Mouse (Mus musculus): ENCODE measurements at regions not wholly inside any gene's neighbourhood (a gene's known extent, or its start where the extent isn't known, plus 50 kb on each side); places are given as distances from the start of the nearest gene placed in this dataset.
A peak's percentile ranks its signal among the peaks of the same experiment; 100 is the strongest.

DNA sequence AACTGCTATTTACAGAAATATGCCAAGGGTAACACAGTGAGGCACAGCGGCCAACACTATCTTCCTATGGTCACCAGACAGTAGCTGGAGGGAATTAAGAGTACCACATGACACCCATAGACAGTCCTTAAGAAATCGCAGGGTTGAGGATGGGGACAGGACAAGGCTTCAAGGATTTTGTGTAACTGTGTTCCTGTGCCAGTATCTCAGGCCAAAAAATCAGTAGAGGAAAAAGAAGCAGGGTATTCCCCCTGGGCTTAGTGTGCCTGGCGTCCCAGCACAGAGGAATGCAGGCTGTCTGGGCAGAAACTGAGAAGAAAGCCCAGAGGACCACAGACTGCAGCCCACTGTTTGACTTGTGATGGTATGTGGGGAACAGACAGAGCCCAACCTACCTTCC is 147.3 kb downstream of the Ptger3 start:
- Histone ChIP-seq H3K27me3 (ENCODE audit: insufficient read depth, low read length) (no peaks in the 10 kb centered on the region; the same call in 1 of the 2 replicates), H3K27ac (ENCODE audit: low read length) (no peak overlapping the region), H3K4me1 (ENCODE audit: insufficient read depth, low read length) (no peaks in the 10 kb centered on the region), H3K4me2 (replicated peaks; ENCODE audit: low read depth, low read length) (no peak overlapping the region), H3K4me3 (ENCODE audit: low read length) (no peak overlapping the region), H3K9ac (replicated peaks; ENCODE audit: low read length) (no peak overlapping the region), H3K36me3 (ENCODE audit: insufficient read depth, low read length) (no peaks in the 10 kb centered on the region), H3K9me3 (ENCODE audit: low read length) (no peaks in the 10 kb centered on the region)
- WGBS = 80% methylated on average over 3 of the region's 3 CpGs
- no peak for ATAC-seq (ENCODE audit: low FRiP score, low TSS enrichment)

DNA sequence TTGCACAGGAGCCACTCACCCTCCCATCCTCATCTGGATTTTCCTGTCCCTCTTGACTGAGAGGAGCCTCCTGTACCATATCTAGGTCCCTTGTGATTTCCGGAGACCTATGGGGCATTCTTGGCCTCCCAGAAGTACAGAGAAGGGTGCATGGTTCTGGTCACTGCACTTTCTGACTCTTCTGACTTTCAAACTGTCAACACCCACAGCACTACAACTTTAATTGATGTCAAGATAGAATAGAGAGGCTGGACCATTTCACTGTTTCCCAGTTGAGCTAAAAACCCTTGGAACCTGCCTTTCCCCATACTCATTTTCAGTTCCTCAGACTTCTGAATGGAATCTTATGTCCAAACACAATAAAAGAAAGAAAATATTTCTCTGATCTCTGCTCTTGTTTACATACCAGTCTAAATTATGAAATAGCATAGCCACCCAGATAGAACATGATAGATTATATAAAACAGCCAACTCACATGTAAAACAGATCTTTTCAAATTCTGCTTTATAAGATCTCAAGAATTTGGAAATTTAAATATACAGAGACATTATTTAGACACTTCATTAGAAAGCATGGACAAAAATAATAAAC is 144.2 kb downstream of the Ptger3 start:
- no peaks in the 10 kb centered on the region for H3K27me3 ChIP-seq (ENCODE audit: insufficient read depth, low read length)
- no peak overlapping the region for H3K27ac ChIP-seq (ENCODE audit: low read length)
- H3K9ac ChIP-seq (replicated peaks; ENCODE audit: low read length) = no peak overlapping the region
- H3K4me3 ChIP-seq (ENCODE audit: low read length) = no peak overlapping the region
- no peak overlapping the region for H3K4me2 ChIP-seq (replicated peaks; ENCODE audit: low read depth, low read length)
- H3K9me3 ChIP-seq (ENCODE audit: low read length) = no peaks in the 10 kb centered on the region
- H3K36me3 ChIP-seq (ENCODE audit: insufficient read depth, low read length) = no peaks in the 10 kb centered on the region
- no peaks in the 10 kb centered on the region for H3K4me1 ChIP-seq (ENCODE audit: insufficient read depth, low read length)
- ATAC-seq (ENCODE audit: low FRiP score, low TSS enrichment) = no peak
- WGBS = 91% methylated on average over 1 of the region's 1 CpGs

DNA sequence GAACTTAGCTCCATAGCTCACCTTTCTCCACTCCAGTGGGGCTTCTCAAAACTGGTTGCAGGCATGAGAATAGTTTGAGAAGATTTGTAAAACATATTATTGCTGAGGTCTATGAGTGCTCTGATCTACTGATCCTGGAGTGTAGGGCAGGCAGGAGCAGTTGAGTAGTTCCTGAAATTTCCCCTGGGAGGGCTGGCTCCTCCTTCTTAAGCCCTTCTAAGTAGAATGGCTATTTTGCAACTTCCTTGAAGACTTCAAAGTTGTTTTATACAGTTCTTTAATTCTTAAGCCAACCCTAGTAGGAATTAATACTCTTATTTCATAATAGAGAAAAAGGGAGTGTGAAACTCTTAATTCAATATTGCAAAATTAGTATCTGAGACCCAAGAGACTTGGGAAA is 133.3 kb downstream of the Ptger3 start:
- H3K4me3 ChIP-seq (ENCODE audit: low read length) = no peak overlapping the region
- no peaks in the 10 kb centered on the region for H3K36me3 ChIP-seq (ENCODE audit: insufficient read depth, low read length)
- no peaks in the 10 kb centered on the region for H3K9me3 ChIP-seq (ENCODE audit: low read length)
- no peak overlapping the region for H3K27ac ChIP-seq (ENCODE audit: low read length)
- no peaks in the 10 kb centered on the region for H3K4me1 ChIP-seq (ENCODE audit: insufficient read depth, low read length)
- no peak for ATAC-seq (ENCODE audit: low FRiP score, low TSS enrichment)
- H3K9ac ChIP-seq (replicated peaks; ENCODE audit: low read length) = no peak overlapping the region
- no peak overlapping the region for H3K4me2 ChIP-seq (replicated peaks; ENCODE audit: low read depth, low read length)
- H3K27me3 ChIP-seq (ENCODE audit: insufficient read depth, low read length) = no peaks in the 10 kb centered on the region

DNA sequence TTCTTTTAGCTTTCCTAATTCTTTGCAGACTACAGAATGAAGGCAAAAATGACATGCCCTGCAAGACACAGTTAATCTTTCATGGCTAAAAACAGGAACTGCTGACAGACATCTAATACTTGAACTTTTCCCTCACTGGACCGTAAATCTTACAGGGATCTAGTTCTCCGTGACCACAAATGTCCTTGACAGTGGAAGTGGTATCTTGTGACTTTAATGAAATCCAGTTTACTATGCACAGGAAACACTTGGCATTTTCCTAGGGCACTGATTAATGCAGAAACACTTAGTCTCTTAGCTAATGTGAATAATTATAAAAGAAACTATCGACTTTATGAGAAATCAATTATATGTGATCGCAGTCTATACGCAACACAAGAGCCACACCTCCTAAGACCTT is 131.8 kb downstream of the Ptger3 start:
- 67% methylated on average over 5 of the region's 5 CpGs for WGBS
- Histone ChIP-seq H3K36me3 (ENCODE audit: insufficient read depth, low read length) (no peaks in the 10 kb centered on the region), H3K27me3 (ENCODE audit: insufficient read depth, low read length) (no peaks in the 10 kb centered on the region), H3K27ac (ENCODE audit: low read length) (no peak overlapping the region), H3K4me2 (replicated peaks; ENCODE audit: low read depth, low read length) (no peak overlapping the region), H3K4me1 (ENCODE audit: insufficient read depth, low read length) (no peaks in the 10 kb centered on the region), H3K4me3 (ENCODE audit: low read length) (no peak overlapping the region), H3K9ac (replicated peaks; ENCODE audit: low read length) (no peak overlapping the region), H3K9me3 (ENCODE audit: low read length) (no peaks in the 10 kb centered on the region)
- ATAC-seq (ENCODE audit: low FRiP score, low TSS enrichment) = no peak

DNA sequence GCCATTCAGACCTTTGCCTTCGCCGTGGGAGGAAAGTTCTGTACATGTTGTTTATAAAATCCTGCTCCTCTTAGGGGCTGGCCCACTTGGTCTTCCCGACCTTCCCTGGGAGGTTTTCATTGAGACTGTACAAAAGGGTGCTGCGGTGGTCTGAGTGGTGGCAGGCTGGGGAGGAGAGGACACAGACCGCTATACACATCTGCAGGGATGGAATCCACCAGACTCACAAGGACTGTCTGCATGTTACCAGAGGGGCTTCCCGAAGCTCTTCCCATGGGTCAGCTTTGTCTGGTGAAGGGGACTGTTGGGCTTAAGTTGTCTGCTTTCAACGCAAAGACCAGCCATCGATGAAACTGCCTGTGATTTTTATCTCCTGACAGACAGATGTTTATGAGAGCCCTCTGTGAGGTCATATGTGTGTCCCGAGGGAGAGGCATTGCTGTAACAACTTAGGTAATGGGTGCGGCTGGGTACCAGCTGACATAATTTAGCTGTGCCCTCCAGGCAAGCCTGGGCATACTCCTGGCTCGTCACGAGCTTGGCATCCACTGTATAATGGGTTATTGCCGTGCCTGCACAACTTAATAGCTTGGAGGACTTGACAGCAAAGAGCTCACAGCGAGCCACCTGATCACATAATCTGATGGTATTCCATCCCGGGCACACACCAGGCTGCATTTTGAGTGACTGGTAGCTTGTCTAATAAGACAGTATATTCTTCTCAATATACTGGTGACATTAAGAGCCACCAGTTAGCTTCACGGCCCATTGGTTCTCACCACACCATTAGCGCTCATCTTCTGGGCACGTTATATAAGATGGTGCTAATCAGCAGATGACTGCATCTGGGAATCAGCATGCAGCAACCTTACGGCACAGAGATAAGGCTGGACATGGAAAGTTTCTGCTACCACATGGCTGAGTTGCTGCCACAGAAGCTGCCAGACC is 128.7 kb downstream of the Ptger3 start:
- 59% methylated on average over 19 of the region's 19 CpGs for WGBS
- H3K27ac ChIP-seq (ENCODE audit: low read length) = no peak overlapping the region
- ATAC-seq (ENCODE audit: low FRiP score, low TSS enrichment) = 0 out of 2 replicates have a peak, but pooled peaks have one; percentile 46

More for the DNA sequence above, 128.7 kb downstream of the Ptger3 start:
- H3K27me3 ChIP-seq (ENCODE audit: insufficient read depth, low read length) = no peaks in the 10 kb centered on the region
- H3K36me3 ChIP-seq (ENCODE audit: insufficient read depth, low read length) = no peaks in the 10 kb centered on the region
- no peak overlapping the region for H3K4me3 ChIP-seq (ENCODE audit: low read length)
- H3K4me1 ChIP-seq (ENCODE audit: insufficient read depth, low read length) = no peaks in the 10 kb centered on the region
- no peak overlapping the region for H3K4me2 ChIP-seq (replicated peaks; ENCODE audit: low read depth, low read length)
- no peak overlapping the region for H3K9ac ChIP-seq (replicated peaks; ENCODE audit: low read length)
- no peaks in the 10 kb centered on the region for H3K9me3 ChIP-seq (ENCODE audit: low read length)
